Mouse (Mus musculus) embryonic facial prominence, embryonic 13.5 days (tissue): Measurements from ENCODE around the gene Crip2. TPM values are rescaled to one million over a fixed set of nuclear protein-coding genes. Genes with fewer than 3 reads are reported as not detected.
A peak's percentile ranks its signal among the peaks of the same experiment; 100 is the strongest.

ENCODE experiments used
- ATAC-seq: fragments of 200-750 bp; cut with Nextera tagmentation; 2 replicates; pipeline ENCODE4 v1.8.0; 2017; ENCODE audit warnings: low read depth; ENCODE audit not compliant: insufficient number of reproducible peaks, insufficient read depth, low FRiP score, low TSS enrichment
- H3K27ac ChIP-seq: fragments of 300-500 bp; sonication (generic); 2 replicates; pipeline ENCODE4 v1.5.1; 2015; ENCODE audit warnings: moderate library complexity, mild to moderate bottlenecking, inconsistent platforms
- H3K27me3 ChIP-seq: fragments of 300-500 bp; sonication (generic); 2 replicates; pipeline ENCODE4 v1.6.1; 2015; ENCODE audit warnings: mild to moderate bottlenecking, inconsistent platforms
- H3K36me3 ChIP-seq: fragments of 300-500 bp; sonication (generic); 2 replicates; pipeline ENCODE4 v1.6.1; 2015; ENCODE audit warnings: mild to moderate bottlenecking, inconsistent platforms
- H3K4me1 ChIP-seq: fragments of 300-500 bp; sonication (generic); 2 replicates; pipeline ENCODE4 v1.6.1; 2015; ENCODE audit warnings: inconsistent platforms
- H3K4me2 ChIP-seq: fragments of 300-500 bp; sonication (generic); 2 replicates; pipeline ENCODE4 v1.6.1; 2015; ENCODE audit warnings: moderate library complexity, mild to moderate bottlenecking, inconsistent platforms
- H3K4me3 ChIP-seq: fragments of 300-500 bp; sonication (generic); 2 replicates; pipeline ENCODE4 v1.5.1; 2015; ENCODE audit warnings: mild to moderate bottlenecking, inconsistent platforms
- H3K9ac ChIP-seq: fragments of 300-500 bp; sonication (generic); 2 replicates; pipeline ENCODE4 v1.6.1; 2015; ENCODE audit warnings: mild to moderate bottlenecking, inconsistent platforms
- H3K9me3 ChIP-seq: fragments of 300-500 bp; sonication (generic); 2 replicates; pipeline ENCODE4 v1.6.1; 2016; ENCODE audit warnings: inconsistent platforms
- whole genome bisulfite sequencing: fragments of 180-500 bp; shearing (Covaris S2); methylation state at CpG from one replicate; pipeline ENCODE4 v1.1.7; 2015; ENCODE audit warnings: mixed read lengths; 5-methylcytosine and 5-hydroxymethylcytosine counted together
- polyA plus RNA-seq: library from polyadenylated mRNA; unstranded; fragments of >200 nt; fragmentation: Nextera tagmentation; extraction: Ambion mirVana; gene quantifications from 2 replicates; pipeline ENCODE4 v1.2.1, GENCODE M21; 2015

Crip2 gene
- polyA plus RNA-seq, 1 experiment from 2014 or later, result 63.4 TPM

DNA sequence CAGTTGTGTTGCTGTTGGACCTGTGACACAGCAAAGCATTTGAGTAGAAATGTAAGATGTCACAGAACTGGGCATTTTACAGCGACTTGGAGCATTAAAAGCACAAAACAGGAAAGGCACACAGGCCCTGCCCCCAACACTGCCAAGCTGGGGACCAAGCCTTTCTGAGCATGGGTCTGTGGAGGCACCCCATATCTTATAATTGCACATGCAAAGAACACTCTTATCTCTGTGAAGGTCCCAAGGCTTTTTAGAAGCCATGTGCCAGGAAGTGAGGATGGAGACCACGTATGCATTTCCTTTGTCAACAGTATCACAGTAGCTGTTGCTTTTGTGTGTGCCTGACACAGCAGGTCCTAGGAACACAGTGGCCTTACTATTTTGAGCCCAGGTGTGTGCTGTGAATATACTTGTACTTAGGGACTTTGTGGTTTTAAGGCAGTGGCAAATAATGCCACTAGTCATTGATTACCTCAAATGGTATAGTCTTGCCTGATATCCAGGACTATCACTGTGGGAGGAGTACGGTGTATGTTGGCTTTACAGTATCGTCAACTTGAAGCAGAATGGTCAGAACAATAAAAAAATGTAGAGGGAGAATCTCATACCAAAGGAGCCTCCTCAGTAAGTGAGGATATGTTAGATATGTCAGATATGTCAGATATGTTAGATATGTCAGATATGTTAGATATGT lies 32.5 kb upstream of the Crip2 start:
- no peak overlapping the region for H3K27ac ChIP-seq
- H3K36me3 ChIP-seq, result peaks cover 44% of the 10 kb centered on the region
- no peak overlapping the region for H3K9ac ChIP-seq
- H3K9me3 ChIP-seq, result peaks cover 4% of the 10 kb centered on the region; the same call in 1 of the 2 replicates
- WGBS, result 85% methylated on average over 4 of the region's 4 CpGs
- H3K4me3 ChIP-seq, result no peak overlapping the region
- H3K27me3 ChIP-seq, result no peaks in the 10 kb centered on the region
- no peak overlapping the region for H3K4me2 ChIP-seq
- peaks cover 10% of the 10 kb centered on the region; the same call in 1 of the 2 replicates for H3K4me1 ChIP-seq
- no peak for ATAC-seq

DNA sequence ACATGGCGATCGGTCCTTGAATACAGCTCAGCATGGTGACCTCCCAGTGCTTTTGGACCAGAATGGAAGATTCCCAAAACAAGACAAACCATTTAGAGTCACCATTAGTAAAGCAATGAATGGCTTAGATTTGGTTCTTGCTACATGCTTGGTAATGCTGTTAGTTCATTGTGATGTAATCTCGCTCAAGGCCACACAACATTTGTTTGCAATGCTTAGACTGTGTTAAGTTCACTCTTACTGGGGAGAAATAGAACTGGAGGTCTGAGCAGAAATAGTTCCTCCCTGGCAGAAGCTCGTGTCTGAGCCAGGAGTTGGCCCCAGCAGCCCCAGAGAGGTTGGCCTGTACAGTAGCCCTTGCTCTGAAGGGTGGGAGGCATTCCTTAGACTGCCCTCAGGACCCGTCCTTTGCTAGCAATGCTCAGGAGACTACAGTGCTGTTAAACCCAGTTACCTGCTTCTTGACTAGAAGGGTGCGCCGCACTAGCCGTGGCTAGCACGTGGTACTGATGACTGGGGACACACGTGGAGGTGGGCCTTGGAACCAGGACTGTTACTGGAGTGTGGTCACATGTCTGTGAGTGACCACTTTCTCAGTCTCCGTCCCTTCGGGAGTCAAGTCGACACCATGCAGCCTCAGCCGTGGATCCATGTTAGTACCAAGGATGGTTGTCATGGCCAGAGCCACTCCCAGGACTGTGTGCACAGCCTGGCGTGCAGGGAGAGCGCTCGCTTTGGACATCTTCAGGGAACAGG lies 31.3 kb upstream of the Crip2 start:
- no peak overlapping the region for H3K27ac ChIP-seq
- H3K9me3 ChIP-seq, result peaks cover 4% of the 10 kb centered on the region; the same call in 1 of the 2 replicates
- WGBS, result 83% methylated on average over 17 of the region's 17 CpGs
- no peak overlapping the region for H3K4me2 ChIP-seq
- 0 out of 2 replicates have a peak, but pooled peaks cover 8% of the 10 kb centered on the region for H3K4me1 ChIP-seq
- no peaks in the 10 kb centered on the region for H3K27me3 ChIP-seq
- ATAC-seq, result 0 out of 2 replicates have a peak, but pooled peaks have one; percentile 11
- peaks cover 44% of the 10 kb centered on the region for H3K36me3 ChIP-seq
- H3K4me3 ChIP-seq, result no peak overlapping the region
- H3K9ac ChIP-seq, result no peak overlapping the region

DNA sequence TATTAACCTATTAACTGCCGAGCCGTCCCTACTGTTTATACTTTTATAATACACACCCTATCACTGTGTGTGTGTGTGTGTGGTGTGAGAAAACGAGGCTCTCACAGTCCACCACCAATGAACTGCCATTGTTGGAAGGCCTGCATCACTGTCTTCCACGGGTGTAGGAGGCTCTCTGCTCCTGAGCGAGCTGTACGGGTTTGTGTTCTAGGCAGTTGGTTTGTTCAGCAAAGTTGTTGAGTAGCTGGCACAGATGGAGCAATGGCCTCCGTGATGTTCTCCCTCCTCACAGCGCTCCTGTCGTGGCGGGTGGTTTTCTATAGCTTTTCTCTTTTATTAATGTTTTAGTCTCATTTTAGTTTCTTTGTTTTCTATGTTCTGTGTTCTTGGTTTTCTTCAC lies 30.2 kb upstream of the Crip2 start:
- Histone ChIP-seq H3K4me1 (0 out of 2 replicates have a peak, but pooled peaks cover 8% of the 10 kb centered on the region), H3K4me3 (no peak overlapping the region), H3K9me3 (peaks cover 4% of the 10 kb centered on the region; the same call in 1 of the 2 replicates), H3K9ac (no peak overlapping the region), H3K4me2 (no peak overlapping the region), H3K27ac (no peak overlapping the region), H3K27me3 (no peaks in the 10 kb centered on the region), H3K36me3 (peaks cover 49% of the 10 kb centered on the region)
- no peak for ATAC-seq
- WGBS, result 85% methylated on average over 10 of the region's 10 CpGs

DNA sequence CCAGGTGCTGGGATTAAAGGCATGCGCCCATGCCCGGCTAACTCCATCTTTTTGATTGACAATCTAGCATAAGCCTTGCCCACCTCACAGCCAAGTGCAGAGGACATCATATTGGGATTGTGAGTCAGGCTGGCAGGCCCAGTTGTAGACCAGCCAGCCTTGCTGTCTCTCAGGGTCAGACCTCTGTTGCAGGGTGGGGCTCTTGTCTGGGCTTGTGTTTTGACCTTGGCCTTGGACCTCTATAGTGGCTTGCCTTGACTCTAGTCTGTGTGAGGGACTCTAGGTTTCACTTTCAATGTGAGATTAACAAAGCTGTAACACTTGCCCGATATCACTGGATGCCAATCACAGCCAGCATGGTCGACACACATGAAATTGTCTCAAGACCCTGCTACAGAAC lies 25.9 kb upstream of the Crip2 start:
- 91% methylated on average over 4 of the region's 4 CpGs for WGBS
- no peak overlapping the region for H3K4me3 ChIP-seq
- 0 out of 2 replicates have a peak, but pooled peaks cover 1% of the 10 kb centered on the region for H3K4me1 ChIP-seq
- H3K9me3 ChIP-seq, result no peaks in the 10 kb centered on the region
- H3K4me2 ChIP-seq, result no peak overlapping the region
- peaks cover 68% of the 10 kb centered on the region for H3K36me3 ChIP-seq
- no peaks in the 10 kb centered on the region for H3K27me3 ChIP-seq
- no peak for ATAC-seq
- H3K9ac ChIP-seq, result no peak overlapping the region
- no peak overlapping the region for H3K27ac ChIP-seq

DNA sequence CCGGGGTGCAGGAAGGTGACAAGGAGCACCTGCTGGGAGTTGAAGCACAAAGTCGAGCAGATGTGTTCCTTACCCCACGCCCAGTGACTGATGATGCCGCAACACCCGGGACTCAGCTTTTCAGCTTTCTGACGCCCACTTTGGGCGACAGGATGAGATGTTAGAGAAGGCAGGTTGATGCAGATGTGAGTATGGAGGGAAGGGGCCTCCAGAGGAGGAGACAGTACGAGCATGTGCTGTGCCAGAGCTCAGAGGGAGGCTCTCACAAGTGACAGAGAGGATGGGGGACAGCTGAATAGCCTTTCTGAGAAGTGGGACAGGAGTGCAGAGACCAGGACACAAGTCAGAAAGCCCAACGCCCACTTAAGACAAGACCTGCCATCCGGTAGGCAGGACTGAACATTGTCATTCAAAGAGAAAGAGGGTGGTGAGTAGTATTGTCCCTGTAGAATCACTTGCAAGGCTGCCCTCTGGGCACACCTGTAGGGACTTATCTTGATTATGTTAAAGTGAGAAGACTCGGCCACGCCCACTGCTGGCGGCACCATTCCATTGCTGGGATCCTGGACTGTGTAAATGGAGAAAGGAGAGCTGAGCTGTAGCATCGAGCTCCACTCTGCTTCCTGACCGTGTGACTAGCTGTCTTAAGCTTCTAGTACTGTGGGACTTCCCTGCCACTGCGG lies 25.0 kb upstream of the Crip2 start:
- H3K27me3 ChIP-seq, result no peaks in the 10 kb centered on the region
- no peak for ATAC-seq
- WGBS, result 76% methylated on average over 16 of the region's 16 CpGs
- H3K36me3 ChIP-seq, result peaks cover 73% of the 10 kb centered on the region
- H3K9ac ChIP-seq, result no peak overlapping the region
- H3K4me3 ChIP-seq, result no peak overlapping the region
- no peak overlapping the region for H3K4me2 ChIP-seq
- H3K9me3 ChIP-seq, result no peaks in the 10 kb centered on the region
- H3K4me1 ChIP-seq, result no peaks in the 10 kb centered on the region
- no peak overlapping the region for H3K27ac ChIP-seq

DNA sequence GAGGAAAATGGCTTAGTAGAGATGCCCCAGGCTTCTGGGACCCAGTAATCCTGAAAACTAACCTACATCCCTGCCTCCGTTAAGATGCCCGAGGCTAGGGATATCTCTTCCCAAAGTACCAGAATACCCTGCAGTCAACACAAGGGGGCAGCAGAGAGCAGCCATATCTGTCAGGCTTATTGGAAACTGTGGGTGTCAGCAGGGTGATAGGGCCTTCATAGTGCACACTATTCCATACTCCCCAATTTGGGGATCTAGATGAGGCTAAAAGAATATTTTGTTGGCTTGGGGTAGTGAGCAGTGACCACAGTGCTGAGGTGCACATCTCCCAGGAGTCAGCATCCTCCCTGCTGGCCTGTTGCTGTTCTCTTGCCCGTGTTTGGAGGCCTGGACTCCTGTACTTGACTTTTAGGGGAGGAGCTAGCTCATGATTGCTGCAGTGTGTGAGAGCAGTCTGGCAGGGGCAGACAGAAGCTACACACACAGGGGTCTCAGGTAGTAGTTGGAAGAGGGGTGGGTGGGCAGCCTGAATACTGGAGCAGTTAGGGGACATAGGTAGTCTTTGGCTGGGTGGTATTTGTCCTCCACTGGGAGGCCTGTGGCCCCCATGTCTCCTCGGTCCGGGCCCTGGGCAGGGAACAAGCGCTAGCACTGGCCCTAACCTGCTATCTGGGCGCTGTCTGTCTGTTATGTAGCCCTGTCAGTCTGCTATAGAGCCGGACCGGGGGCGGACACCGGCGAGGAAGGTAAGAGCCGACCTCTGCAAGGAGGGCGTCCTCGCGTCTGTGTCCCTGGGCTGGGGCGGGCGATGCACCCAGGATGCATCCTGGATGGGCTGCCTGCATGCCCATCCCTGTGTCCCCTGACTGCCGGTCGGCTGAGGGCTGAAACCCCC lies 20.3 kb upstream of the Crip2 start:
- no peak overlapping the region for H3K27ac ChIP-seq
- no peak overlapping the region for H3K4me2 ChIP-seq
- H3K36me3 ChIP-seq, result peaks cover 93% of the 10 kb centered on the region

DNA sequence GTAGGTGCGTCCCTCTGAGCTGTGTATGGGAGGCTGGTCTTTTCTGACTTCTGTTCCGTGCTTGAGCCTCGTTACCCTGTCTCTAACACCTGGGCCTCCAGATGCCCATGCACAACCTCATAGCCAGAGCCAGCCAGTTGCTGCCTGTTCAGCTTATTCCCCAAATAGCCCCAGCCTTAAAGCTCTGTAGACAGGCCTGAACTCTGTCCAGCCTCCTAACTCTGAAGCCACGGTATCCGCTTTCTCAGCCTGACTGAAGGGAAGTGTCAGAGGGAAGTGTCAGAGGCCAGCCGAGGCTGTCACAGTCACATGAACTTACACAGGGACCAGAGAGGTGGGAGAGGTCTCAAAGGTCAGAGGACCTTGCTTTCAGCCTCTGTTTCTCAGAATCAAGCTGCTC lies 15.3 kb upstream of the Crip2 start:
- H3K9ac ChIP-seq, result no peak overlapping the region
- H3K27ac ChIP-seq, result no peak overlapping the region
- H3K4me2 ChIP-seq, result no peak overlapping the region
- no peak overlapping the region for H3K4me3 ChIP-seq
- no peak for ATAC-seq
- no peaks in the 10 kb centered on the region for H3K27me3 ChIP-seq
- H3K36me3 ChIP-seq, result peaks cover 100% of the 10 kb centered on the region
- no peaks in the 10 kb centered on the region for H3K4me1 ChIP-seq
- H3K9me3 ChIP-seq, result no peaks in the 10 kb centered on the region
- 88% methylated on average over 6 of the region's 6 CpGs for WGBS

More for the DNA sequence above, 20.3 kb upstream of the Crip2 start:
- H3K9me3 ChIP-seq, result no peaks in the 10 kb centered on the region
- WGBS, result 84% methylated on average over 20 of the region's 20 CpGs
- no peak overlapping the region for H3K4me3 ChIP-seq
- ATAC-seq, result peak; percentile 26; the same call in 1 of the 2 replicates
- no peaks in the 10 kb centered on the region for H3K4me1 ChIP-seq
- no peak overlapping the region for H3K9ac ChIP-seq
- H3K27me3 ChIP-seq, result no peaks in the 10 kb centered on the region

DNA sequence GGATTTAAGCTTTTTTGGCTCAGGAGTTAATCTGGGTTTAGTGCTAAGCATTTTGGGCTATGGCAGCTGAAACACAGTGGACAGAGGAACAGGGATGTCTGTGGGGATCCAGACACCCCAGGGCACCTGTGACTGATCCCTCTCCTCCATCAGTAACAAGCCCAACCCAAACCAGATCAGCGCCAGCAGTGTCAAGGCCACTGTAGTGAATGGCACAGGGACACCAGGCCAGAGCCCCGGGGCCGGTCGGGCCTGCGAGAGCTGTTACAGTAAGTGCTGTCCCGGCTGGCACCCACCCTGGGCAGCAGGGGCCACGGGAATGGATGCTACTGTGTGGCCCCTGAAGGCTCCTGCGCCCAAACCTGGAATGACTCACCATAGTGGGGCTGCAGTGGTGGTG lies 9.3 kb upstream of the Crip2 start:
- H3K27me3 ChIP-seq, result no peaks in the 10 kb centered on the region
- WGBS, result 95% methylated on average over 8 of the region's 8 CpGs
- ATAC-seq, result no peak
- H3K36me3 ChIP-seq, result peaks cover 100% of the 10 kb centered on the region
- no peak overlapping the region for H3K9ac ChIP-seq
- H3K4me1 ChIP-seq, result no peaks in the 10 kb centered on the region
- H3K4me2 ChIP-seq, result no peak overlapping the region
- H3K4me3 ChIP-seq, result no peak overlapping the region
- H3K9me3 ChIP-seq, result no peaks in the 10 kb centered on the region
- no peak overlapping the region for H3K27ac ChIP-seq

DNA sequence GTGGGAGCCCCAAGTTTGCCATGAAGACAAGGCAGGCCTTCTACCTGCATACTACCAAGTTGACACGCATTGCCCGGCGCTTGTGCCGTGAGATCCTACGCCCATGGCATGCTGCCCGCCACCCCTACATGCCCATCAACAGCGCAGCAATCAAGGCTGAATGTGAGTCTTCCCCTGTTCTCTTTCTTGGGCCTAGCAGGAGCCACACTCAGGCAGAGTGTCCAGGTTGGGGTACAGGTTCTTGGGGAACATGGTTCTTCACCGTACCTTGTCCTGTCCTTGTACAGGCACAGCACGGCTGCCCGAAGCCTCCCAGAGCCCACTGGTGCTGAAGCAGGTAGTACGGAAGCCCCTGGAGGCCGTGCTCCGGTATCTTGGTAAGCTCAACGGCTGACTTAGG lies 8.4 kb upstream of the Crip2 start:
- no peak overlapping the region for H3K27ac ChIP-seq
- no peaks in the 10 kb centered on the region for H3K9me3 ChIP-seq
- no peak overlapping the region for H3K9ac ChIP-seq
- H3K4me2 ChIP-seq, result no peak overlapping the region
- H3K36me3 ChIP-seq, result peaks cover 100% of the 10 kb centered on the region
- ATAC-seq, result no peak
- no peaks in the 10 kb centered on the region for H3K4me1 ChIP-seq
- H3K27me3 ChIP-seq, result no peaks in the 10 kb centered on the region
- WGBS, result 95% methylated on average over 14 of the region's 14 CpGs
- H3K4me3 ChIP-seq, result no peak overlapping the region

DNA sequence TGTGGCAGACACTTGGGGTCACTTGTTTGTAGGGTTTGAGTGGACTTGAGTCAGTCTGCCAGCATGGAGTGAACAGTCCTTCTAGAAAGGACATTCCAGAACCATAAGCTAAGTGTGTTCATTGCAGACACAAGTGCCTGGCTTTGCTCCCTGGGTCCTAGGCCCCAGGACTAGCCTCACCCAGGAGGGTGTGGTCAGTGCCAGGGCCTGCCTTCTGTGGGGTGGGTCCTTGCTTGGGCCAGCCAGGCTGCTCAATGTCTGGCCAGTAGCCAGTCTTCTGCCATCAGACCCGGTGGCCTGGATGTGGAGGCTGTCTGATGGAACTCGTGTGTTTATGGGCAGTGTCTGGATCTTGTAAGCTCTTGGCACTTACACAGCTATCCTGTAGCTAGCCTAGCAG lies 7.5 kb upstream of the Crip2 start:
- peaks cover 100% of the 10 kb centered on the region for H3K36me3 ChIP-seq
- H3K4me3 ChIP-seq, result no peak overlapping the region
- no peaks in the 10 kb centered on the region for H3K9me3 ChIP-seq
- H3K27me3 ChIP-seq, result no peaks in the 10 kb centered on the region
- ATAC-seq, result no peak
- no peaks in the 10 kb centered on the region for H3K4me1 ChIP-seq
- no peak overlapping the region for H3K27ac ChIP-seq
- 81% methylated on average over 2 of the region's 2 CpGs for WGBS
- no peak overlapping the region for H3K4me2 ChIP-seq
- H3K9ac ChIP-seq, result no peak overlapping the region

DNA sequence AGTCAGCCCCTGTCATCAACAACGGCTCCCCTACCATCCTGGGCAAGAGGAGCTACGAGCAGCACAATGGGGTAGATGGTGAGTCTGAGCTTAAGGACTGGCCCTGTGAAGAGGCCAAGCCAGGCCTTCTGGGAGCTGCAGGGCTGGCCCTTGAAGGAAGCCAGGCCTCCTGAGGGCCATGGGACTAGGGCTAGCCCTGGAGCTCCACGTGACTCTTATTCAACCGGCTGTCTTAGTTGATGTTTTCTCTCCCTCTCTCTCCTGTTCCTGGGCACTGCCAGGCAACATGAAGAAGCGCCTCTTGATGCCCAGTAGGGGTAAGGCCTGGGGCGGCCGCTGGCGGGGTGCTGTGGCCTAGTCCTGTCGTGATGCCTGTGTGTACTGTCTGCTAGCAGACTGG lies 6.8 kb upstream of the Crip2 start:
- 89% methylated on average over 9 of the region's 9 CpGs for WGBS
- no peak for ATAC-seq
- Histone ChIP-seq H3K4me3 (no peak overlapping the region), H3K9me3 (no peaks in the 10 kb centered on the region), H3K27me3 (no peaks in the 10 kb centered on the region), H3K4me1 (peaks cover 3% of the 10 kb centered on the region; the same call in 1 of the 2 replicates), H3K36me3 (peaks cover 100% of the 10 kb centered on the region), H3K4me2 (no peak overlapping the region), H3K27ac (no peak overlapping the region), H3K9ac (no peak overlapping the region)
